Mouse (Mus musculus): ENCODE measurements around the gene Plekhg5. TPM values are rescaled to one million over a fixed set of nuclear protein-coding genes. Genes with fewer than 3 reads are reported as not detected.

Gene Plekhg5
- total and polyA plus RNA-seq, 3 experiments = 11.5 to 20.5 (median 16.7) TPM

- no peak for DNase-seq
- no peaks in the 10 kb centered on the region for H3K27me3 ChIP-seq (ENCODE audit: control insufficient read depth, insufficient read depth, low read length)
- WGBS = 44% methylated on average over 1 of the region's 1 CpGs
Measured at GRCm38 (mm10) chr4:152143632-152144031, 71.3 kb downstream of the Plekhg5 start.

GRCm38 (mm10) chr4:152145473-152145872 is 73.2 kb downstream of the Plekhg5 start:
- Histone ChIP-seq H3K27me3 (ENCODE audit: control insufficient read depth, insufficient read depth, low read length) (no peaks in the 10 kb centered on the region), H3K4me3 (no peak overlapping the region), H3K36me3 (ENCODE audit: control insufficient read depth, insufficient read depth, low read length) (no peaks in the 10 kb centered on the region), H3K79me2 (replicated peaks; ENCODE audit: control insufficient read depth, insufficient read depth, low read length) (no peaks in the 10 kb centered on the region), H3K9ac (ENCODE audit: low read depth, low read length) (no peak overlapping the region), H3K27ac (no peak overlapping the region), H3K4me1 (ENCODE audit: control insufficient read depth, insufficient read depth, low read length) (no peaks in the 10 kb centered on the region)
- DNase-seq = no peak
- WGBS = 55% methylated on average over 10 of the region's 10 CpGs
- intact Hi-C loops (cut with DNase I) = no loop called here
- TF ChIP-seq POLR2A (IDR thresholded peaks at IDR 0.05; ENCODE audit: insufficient read depth, low read depth, low read length) (no peak), CTCF (IDR thresholded peaks at IDR 0.05) (no peak), EP300 (IDR thresholded peaks at IDR 0.05; ENCODE audit: insufficient read depth, low read depth, low read length) (no peak)

More at GRCm38 (mm10) chr4:152143632-152144031, 71.3 kb downstream of the Plekhg5 start:
- no peak overlapping the region for H3K4me3 ChIP-seq
- no peaks in the 10 kb centered on the region for H3K36me3 ChIP-seq (ENCODE audit: control insufficient read depth, insufficient read depth, low read length)
- H3K79me2 ChIP-seq (replicated peaks; ENCODE audit: control insufficient read depth, insufficient read depth, low read length) = no peaks in the 10 kb centered on the region
- H3K27ac ChIP-seq = no peak overlapping the region
- H3K4me1 ChIP-seq (ENCODE audit: control insufficient read depth, insufficient read depth, low read length) = no peaks in the 10 kb centered on the region
- no peak overlapping the region for H3K9ac ChIP-seq (ENCODE audit: low read depth, low read length)
- intact Hi-C loops (cut with DNase I) = no loop called here
- TF ChIP-seq POLR2A (IDR thresholded peaks at IDR 0.05; ENCODE audit: insufficient read depth, low read depth, low read length) (no peak), CTCF (IDR thresholded peaks at IDR 0.05) (peak; percentile 11; the same call in 1 of the 2 replicates)

GRCm38 (mm10) chr4:152146033-152146827 is 73.9 kb downstream of the Plekhg5 start:
- intact Hi-C loops (cut with DNase I) = no loop called here
- DNase-seq = no peak
- Histone ChIP-seq H3K4me3 (no peak overlapping the region), H3K27me3 (ENCODE audit: control insufficient read depth, insufficient read depth, low read length) (no peaks in the 10 kb centered on the region), H3K79me2 (replicated peaks; ENCODE audit: control insufficient read depth, insufficient read depth, low read length) (no peaks in the 10 kb centered on the region), H3K27ac (no peak overlapping the region), H3K36me3 (ENCODE audit: control insufficient read depth, insufficient read depth, low read length) (no peaks in the 10 kb centered on the region), H3K9ac (ENCODE audit: low read depth, low read length) (no peak overlapping the region), H3K4me1 (ENCODE audit: control insufficient read depth, insufficient read depth, low read length) (no peaks in the 10 kb centered on the region)
- 70% methylated on average over 11 of the region's 11 CpGs for WGBS
- no peak for TF ChIP-seq EP300 (IDR thresholded peaks at IDR 0.05; ENCODE audit: insufficient read depth, low read depth, low read length)
- no peak for TF ChIP-seq CTCF (IDR thresholded peaks at IDR 0.05)
- no peak for TF ChIP-seq POLR2A (IDR thresholded peaks at IDR 0.05; ENCODE audit: insufficient read depth, low read depth, low read length)

- H3K27me3 ChIP-seq (ENCODE audit: control insufficient read depth, insufficient read depth, low read length) = peaks cover 3% of the 10 kb centered on the region; the same call in 1 of the 2 replicates
- intact Hi-C loops (cut with DNase I) = no loop called here
Measured at GRCm38 (mm10) chr4:152150546-152150945, 78.2 kb downstream of the Plekhg5 start.

GRCm38 (mm10) chr4:152151451-152151965 is 79.2 kb downstream of the Plekhg5 start:
- Histone ChIP-seq H3K79me2 (replicated peaks; ENCODE audit: control insufficient read depth, insufficient read depth, low read length) (no peaks in the 10 kb centered on the region), H3K36me3 (ENCODE audit: control insufficient read depth, insufficient read depth, low read length) (no peaks in the 10 kb centered on the region), H3K27ac (no peak overlapping the region), H3K4me1 (ENCODE audit: control insufficient read depth, insufficient read depth, low read length) (peaks cover 1% of the 10 kb centered on the region; the same call in 1 of the 2 replicates), H3K9ac (ENCODE audit: low read depth, low read length) (peak overlapping the region; percentile 55), H3K4me3 (peak overlapping the region; percentile 32; the same call in 1 of the 2 replicates), H3K27me3 (ENCODE audit: control insufficient read depth, insufficient read depth, low read length) (peaks cover 3% of the 10 kb centered on the region; the same call in 1 of the 2 replicates)
- no peak for DNase-seq
- TF ChIP-seq EP300 (IDR thresholded peaks at IDR 0.05; ENCODE audit: insufficient read depth, low read depth, low read length) (no peak), CTCF (IDR thresholded peaks at IDR 0.05) (no peak), POLR2A (IDR thresholded peaks at IDR 0.05; ENCODE audit: insufficient read depth, low read depth, low read length) (no peak)
- WGBS = 49% methylated on average over 7 of the region's 7 CpGs
- intact Hi-C loops (cut with DNase I) = no loop called here

More at GRCm38 (mm10) chr4:152150546-152150945, 78.2 kb downstream of the Plekhg5 start:
- TF ChIP-seq POLR2A (IDR thresholded peaks at IDR 0.05; ENCODE audit: insufficient read depth, low read depth, low read length) (no peak), CTCF (IDR thresholded peaks at IDR 0.05) (no peak), EP300 (IDR thresholded peaks at IDR 0.05; ENCODE audit: insufficient read depth, low read depth, low read length) (no peak)
- no peaks in the 10 kb centered on the region for H3K36me3 ChIP-seq (ENCODE audit: control insufficient read depth, insufficient read depth, low read length)
- no peaks in the 10 kb centered on the region for H3K79me2 ChIP-seq (replicated peaks; ENCODE audit: control insufficient read depth, insufficient read depth, low read length)
- H3K4me3 ChIP-seq = no peak overlapping the region
- H3K9ac ChIP-seq (ENCODE audit: low read depth, low read length) = no peak overlapping the region
- H3K27ac ChIP-seq = no peak overlapping the region
- H3K4me1 ChIP-seq (ENCODE audit: control insufficient read depth, insufficient read depth, low read length) = peaks cover 1% of the 10 kb centered on the region; the same call in 1 of the 2 replicates
- WGBS = 51% methylated on average over 4 of the region's 4 CpGs
- DNase-seq = no peak
